Mouse (Mus musculus): ENCODE measurements around the gene Fam78a. TPM values are rescaled to one million over a fixed set of nuclear protein-coding genes. Genes with fewer than 3 reads are reported as not detected.

The Fam78a gene
- total and polyA plus RNA-seq, 3 experiments = 0.07 to 0.47 (median 0.21) TPM

DNA sequence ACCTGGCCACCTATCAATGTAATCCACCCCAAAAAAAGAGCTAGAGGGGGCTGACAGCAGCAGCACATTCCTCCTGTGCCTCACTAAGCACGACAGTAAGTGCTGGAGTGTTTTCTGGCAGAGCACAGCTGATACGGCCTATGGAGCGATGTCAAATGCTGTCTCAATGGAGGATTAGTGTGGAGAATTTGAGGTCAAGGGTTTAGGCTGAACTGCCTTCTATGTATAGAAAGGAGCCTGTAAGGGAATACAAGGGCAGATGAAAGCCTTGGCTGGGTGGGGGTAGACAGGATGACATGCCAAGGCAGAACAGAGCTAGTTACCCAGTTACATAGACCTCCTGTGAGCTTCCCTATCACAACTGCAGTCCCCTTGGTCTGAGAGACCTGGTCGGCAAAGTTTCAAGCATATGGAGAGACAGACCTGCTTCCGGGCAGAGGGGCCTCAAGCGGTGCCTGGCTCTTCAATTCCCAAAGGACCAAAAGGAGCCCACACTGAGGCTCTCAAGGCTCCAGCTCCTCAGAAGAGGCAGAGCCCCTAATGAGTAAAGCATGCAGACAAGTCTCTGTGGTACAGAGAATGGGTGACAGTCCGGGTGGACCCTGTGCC lies 29.2 kb downstream of the Fam78a start:
- no peak overlapping the region for H3K4me2 ChIP-seq (ENCODE audit: insufficient read depth, low read depth, poor library complexity, severe bottlenecking)

DNA sequence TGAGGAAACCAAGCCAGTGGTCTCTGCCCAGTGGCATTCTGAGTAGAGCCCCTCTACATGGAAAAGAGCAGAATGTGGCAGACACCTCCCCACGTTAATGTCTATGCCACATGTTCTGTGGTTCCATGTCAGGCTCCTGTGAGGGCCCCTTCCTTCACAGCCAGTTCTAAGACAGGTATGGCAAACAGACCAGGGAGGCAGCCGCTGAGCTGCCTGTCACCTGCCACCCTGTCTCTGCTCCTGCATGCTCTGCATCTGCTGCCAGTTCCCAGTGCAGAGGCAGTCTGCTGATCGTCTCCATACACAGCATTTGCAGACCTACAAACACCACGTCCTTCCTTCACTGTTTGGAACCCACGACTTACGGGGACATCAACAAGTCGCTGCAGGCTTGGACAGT lies 32.2 kb downstream of the Fam78a start:
- DNase-seq (ENCODE audit: extremely low read depth) = no peak
- H3K79me2 ChIP-seq (replicated peaks; ENCODE audit: control insufficient read depth, extremely low read depth, insufficient read depth, poor library complexity, severe bottlenecking) = no peaks in the 10 kb centered on the region
- no peaks in the 10 kb centered on the region for H3K4me1 ChIP-seq (ENCODE audit: control insufficient read depth in 1 of 2, insufficient read depth in 2 of 2)
- no peak for TF ChIP-seq IRF4 (IDR thresholded peaks at IDR 0.05; ENCODE audit: low read depth, low read length)
- TF ChIP-seq KAT2A (IDR thresholded peaks at IDR 0.05; ENCODE audit: insufficient replicate concordance, low read length) = no peak
- no peak for TF ChIP-seq MXI1 (IDR thresholded peaks at IDR 0.05; ENCODE audit: low read depth, low read length)
- no peak for TF ChIP-seq JUN (IDR thresholded peaks at IDR 0.05; ENCODE audit: insufficient read depth, low read depth, low read length)
- TF ChIP-seq MAFK (IDR thresholded peaks at IDR 0.05; ENCODE audit: insufficient replicate concordance, low read length) = no peak
- TF ChIP-seq CHD1 (IDR thresholded peaks at IDR 0.05; ENCODE audit: low read depth, low read length) = no peak
- TF ChIP-seq EP300 (IDR thresholded peaks at IDR 0.05; ENCODE audit: low read length) = no peak
- no peak for TF ChIP-seq NELFE (IDR thresholded peaks at IDR 0.05; ENCODE audit: low read depth, low read length)
- no peak for TF ChIP-seq POLR2AphosphoS2 (IDR thresholded peaks at IDR 0.05; ENCODE audit: low read depth, low read length)
- H3K27ac ChIP-seq (ENCODE audit: insufficient read depth, low read depth) = no peak overlapping the region
- H3K27me3 ChIP-seq (replicated peaks) = peaks cover 5% of the 10 kb centered on the region
- H3K4me2 ChIP-seq (ENCODE audit: insufficient read depth, low read depth, poor library complexity, severe bottlenecking) = no peak overlapping the region
- dilution Hi-C loops (cut with MboI; ENCODE audit: extremely low pct_ligation_motif_present, extremely low pct_unique_long_range_greater_than_20kb, low sequenced_read_pairs) (no loop called here), in situ Hi-C loops (cut with MboI; ENCODE audit: low pct_ligation_motif_present, low pct_unique_long_range_greater_than_20kb, low sequenced_read_pairs) (no loop called here)
- no peak overlapping the region for H3K4me3 ChIP-seq (replicated peaks in 1 of 3; ENCODE audit: low read depth in 2 of 3, low read length in 2 of 3, poor library complexity in 1 of 3)
- peaks cover 38 to 58% of the 10 kb centered on the region in 2 experiments for H3K36me3 ChIP-seq (replicated peaks in 1 of 2; ENCODE audit: control insufficient read depth in 1 of 2, insufficient read depth in 1 of 2, low read length in 1 of 2)
- no peaks in the 10 kb centered on the region for H3K9me3 ChIP-seq (replicated peaks; ENCODE audit: low read length)
- no peak overlapping the region for H3K9ac ChIP-seq (ENCODE audit: insufficient read depth, low read depth)

More for the DNA sequence above, 29.2 kb downstream of the Fam78a start:
- H3K9ac ChIP-seq (ENCODE audit: insufficient read depth, low read depth) = no peak overlapping the region
- no peaks in the 10 kb centered on the region for H3K79me2 ChIP-seq (replicated peaks; ENCODE audit: control insufficient read depth, extremely low read depth, insufficient read depth, poor library complexity, severe bottlenecking)
- no peaks in the 10 kb centered on the region for H3K4me1 ChIP-seq (ENCODE audit: control insufficient read depth in 1 of 2, insufficient read depth in 2 of 2)
- peaks cover 19 to 30% of the 10 kb centered on the region in 2 experiments for H3K36me3 ChIP-seq (replicated peaks in 1 of 2; ENCODE audit: control insufficient read depth in 1 of 2, insufficient read depth in 1 of 2, low read length in 1 of 2)
- DNase-seq (ENCODE audit: extremely low read depth) = no peak
- peaks cover 10% of the 10 kb centered on the region for H3K27me3 ChIP-seq (replicated peaks)
- no peaks in the 10 kb centered on the region for H3K9me3 ChIP-seq (replicated peaks; ENCODE audit: low read length)
- in situ Hi-C loops (cut with MboI; ENCODE audit: low pct_ligation_motif_present, low pct_unique_long_range_greater_than_20kb, low sequenced_read_pairs) (no loop called here), dilution Hi-C loops (cut with MboI; ENCODE audit: extremely low pct_ligation_motif_present, extremely low pct_unique_long_range_greater_than_20kb, low sequenced_read_pairs) (no loop called here)
- H3K27ac ChIP-seq (ENCODE audit: insufficient read depth, low read depth) = no peak overlapping the region
- no peak overlapping the region for H3K4me3 ChIP-seq (replicated peaks in 1 of 3; ENCODE audit: low read depth in 2 of 3, low read length in 2 of 3, poor library complexity in 1 of 3)
- TF ChIP-seq RAD21 (IDR thresholded peaks at IDR 0.05; ENCODE audit: low read depth, low read length) (no peak), CHD2 (IDR thresholded peaks at IDR 0.05; ENCODE audit: low read length) (no peak), BHLHE40 (IDR thresholded peaks at IDR 0.05; ENCODE audit: low read depth, low read length) (no peak), SIN3A (IDR thresholded peaks at IDR 0.05; ENCODE audit: low read length) (no peak), MAZ (IDR thresholded peaks at IDR 0.05; ENCODE audit: low read depth, low read length) (no peak), GABPA (IDR thresholded peaks at IDR 0.05; ENCODE audit: insufficient replicate concordance, low read depth, low read length) (no peak), POLR2AphosphoS2 (IDR thresholded peaks at IDR 0.05; ENCODE audit: low read depth, low read length) (no peak), CTCF (conservative IDR thresholded peaks at IDR 0.05 in 1 of 2, IDR thresholded peaks at IDR 0.05 in 1 of 2; ENCODE audit: low read depth in 2 of 2, low read length in 2 of 2) (no peak), ZC3H11A (IDR thresholded peaks at IDR 0.05; ENCODE audit: low read depth, low read length) (no peak), HCFC1 (IDR thresholded peaks at IDR 0.05; ENCODE audit: low read depth, low read length) (no peak), ZNF384 (IDR thresholded peaks at IDR 0.05; ENCODE audit: low read depth, low read length) (no peak), POLR2A (IDR thresholded peaks at IDR 0.05; ENCODE audit: low read depth, low read length) (no peak), ELF1 (IDR thresholded peaks at IDR 0.05; ENCODE audit: low read depth, low read length) (no peak), USF1 (IDR thresholded peaks at IDR 0.05; ENCODE audit: low read depth, low read length) (no peak)
